Mouse (Mus musculus) embryonic fibroblast, embryonic 13.5 days (primary cell): Measurements from ENCODE around the gene Col6a1.

Experiments
- CTCF ChIP-seq: IDR thresholded peaks from 2 replicates; pipeline ENCODE4 v1.5.1; 2011; ENCODE audit warnings: mild to moderate bottlenecking, control low read depth, low read length, moderate library complexity, borderline replicate concordance; ENCODE audit not compliant: insufficient read depth
- POLR2A ChIP-seq: IDR thresholded peaks from 2 replicates; pipeline ENCODE4 v1.6.1; 2011; ENCODE audit warnings: low read depth, mild to moderate bottlenecking, control low read depth, low read length, moderate library complexity

- TF ChIP-seq POLR2A (no peak), CTCF (no peak)
Observed at GRCm38 (mm10) chr10:76712500-76712899, 13.5 kb downstream of the Col6a1 start.
